Mouse (Mus musculus) myocyte (in vitro differentiated cells): ENCODE measurements at regions not wholly inside any gene's neighbourhood (a gene's known extent, or its start where the extent isn't known, plus 50 kb on each side); places are given as distances from the start of the nearest gene placed in this dataset.

Experiments used
- E2F4 ChIP-seq: IDR thresholded peaks from one replicate; pipeline ENCODE4 v1.6.1; 2011; ENCODE audit warnings: mild to moderate bottlenecking, control low read depth, moderate library complexity; ENCODE audit not compliant: insufficient read depth
- MAX ChIP-seq: IDR thresholded peaks from one replicate; pipeline ENCODE4 v1.6.1; 2011; ENCODE audit warnings: low read depth, mild to moderate bottlenecking, control low read depth
- MYOD1 ChIP-seq, 3 experiments: IDR thresholded peaks; one replicate each; pipeline ENCODE4 v1.6.1; 2011; ENCODE audit warnings: control low read depth in 2 of 3, low read depth in 2 of 3, mild to moderate bottlenecking in 2 of 3, moderate library complexity in 1 of 3; ENCODE audit not compliant: insufficient read length in 2 of 3, control insufficient read depth in 1 of 3
- MYOG ChIP-seq, 3 experiments: IDR thresholded peaks; one replicate each; pipeline ENCODE4 v1.6.1; 2011; ENCODE audit warnings: control low read depth in 2 of 3, low read depth in 2 of 3, mild to moderate bottlenecking in 2 of 3; ENCODE audit not compliant: insufficient read length in 2 of 3, control insufficient read depth in 1 of 3, insufficient read depth in 1 of 3
- POLR2A ChIP-seq: IDR thresholded peaks from one replicate; pipeline ENCODE4 v1.6.1; 2011; ENCODE audit warnings: low read depth, mild to moderate bottlenecking, control low read depth, moderate library complexity; ENCODE audit not compliant: insufficient read length
- POLR2AphosphoS2 ChIP-seq: IDR thresholded peaks from one replicate; pipeline ENCODE4 v1.6.1; 2011; ENCODE audit warnings: low read depth, control low read depth; ENCODE audit not compliant: insufficient read length
- TCF12 ChIP-seq: IDR thresholded peaks from one replicate; pipeline ENCODE4 v1.6.1; 2011; ENCODE audit warnings: mild to moderate bottlenecking, control low read depth; ENCODE audit not compliant: poor library complexity, insufficient read depth, severe bottlenecking
- USF1 ChIP-seq: IDR thresholded peaks from one replicate; pipeline ENCODE4 v1.6.1; 2011; ENCODE audit warnings: low read depth, mild to moderate bottlenecking, control low read depth, moderate library complexity

DNA sequence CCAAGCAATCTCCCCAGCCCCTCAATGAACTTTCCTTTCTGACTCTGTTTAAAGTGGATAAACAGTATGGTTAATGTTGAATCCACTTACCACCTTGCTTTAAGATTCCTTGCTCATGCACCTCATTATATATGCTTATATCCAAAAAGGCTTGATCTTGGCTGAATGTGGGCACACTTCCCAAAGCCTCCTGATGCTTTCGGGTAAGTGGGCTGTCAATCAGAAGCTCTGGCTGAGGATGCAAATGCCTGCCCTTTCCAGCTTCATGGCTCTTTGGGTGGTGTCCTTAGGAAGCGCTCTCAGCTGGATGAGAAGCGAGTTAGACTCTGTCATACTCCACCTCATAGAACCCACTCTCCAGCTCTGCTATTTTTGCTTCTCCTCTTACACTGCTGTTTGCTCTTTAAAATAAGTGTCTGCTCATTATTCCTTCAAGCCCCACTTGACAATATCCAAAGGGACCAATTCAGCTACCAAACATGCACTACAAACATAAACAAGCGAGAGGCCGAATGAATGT is 241.2 kb downstream of the Hivep2 start:
- TF ChIP-seq POLR2AphosphoS2 (no peak), MYOG (IDR thresholded peaks at IDR 0.05; ENCODE audit: control insufficient read depth in 1 of 3, insufficient read depth in 1 of 3, insufficient read length in 2 of 3, low read depth in 2 of 3) (no peak), POLR2A (no peak), MYOD1 (IDR thresholded peaks at IDR 0.05; ENCODE audit: control insufficient read depth in 1 of 3, insufficient read length in 2 of 3, low read depth in 2 of 3) (no peak), E2F4 (no peak), USF1 (no peak), TCF12 (no peak), MAX (no peak)
